Mouse (Mus musculus): ENCODE results near the gene Eci1. TPM values are rescaled to one million over a fixed set of nuclear protein-coding genes. Genes with fewer than 3 reads are reported as not detected.

Eci1 gene
- polyA plus RNA-seq, 1 experiment from 2014 or later, result 44.2 TPM

- no peaks in the 10 kb centered on the region for H3K9me3 ChIP-seq (ENCODE audit: control insufficient read depth, low read length)
- ATAC-seq (ENCODE audit: low read depth), result no peak
- no peak overlapping the region for H3K27ac ChIP-seq (ENCODE audit: low read depth, low read length)
- H3K9ac ChIP-seq (replicated peaks; ENCODE audit: low read depth, low read length), result no peak overlapping the region
- H3K27me3 ChIP-seq (ENCODE audit: control insufficient read depth, insufficient read depth, low read length), result no peaks in the 10 kb centered on the region
- 96% methylated on average over 20 of the region's 20 CpGs for WGBS
- no peak overlapping the region for H3K4me3 ChIP-seq (ENCODE audit: low read depth, low read length)
- peaks cover 6% of the 10 kb centered on the region; the same call in 1 of the 2 replicates for H3K36me3 ChIP-seq (ENCODE audit: control insufficient read depth, insufficient read depth, low read length)
- H3K4me2 ChIP-seq (ENCODE audit: low read depth, low read length), result no peak overlapping the region
- H3K4me1 ChIP-seq (ENCODE audit: control insufficient read depth, insufficient read depth, low read length), result peaks cover 12% of the 10 kb centered on the region
Observed at GRCm38 (mm10) chr17:24481027-24481815, 54.8 kb downstream of the Eci1 start.

- H3K9me3 ChIP-seq (ENCODE audit: control insufficient read depth, low read length), result no peaks in the 10 kb centered on the region
- no peaks in the 10 kb centered on the region for H3K36me3 ChIP-seq (ENCODE audit: control insufficient read depth, insufficient read depth, low read length)
- H3K27me3 ChIP-seq (ENCODE audit: control insufficient read depth, insufficient read depth, low read length), result no peaks in the 10 kb centered on the region
- H3K27ac ChIP-seq (ENCODE audit: low read depth, low read length), result no peak overlapping the region
- peaks cover 13% of the 10 kb centered on the region; the same call in 1 of the 2 replicates for H3K4me1 ChIP-seq (ENCODE audit: control insufficient read depth, insufficient read depth, low read length)
- no peak overlapping the region for H3K4me3 ChIP-seq (ENCODE audit: low read depth, low read length)
- WGBS, result 52% methylated on average over 3 of the region's 3 CpGs
- no peak overlapping the region for H3K4me2 ChIP-seq (ENCODE audit: low read depth, low read length)
- no peak overlapping the region for H3K9ac ChIP-seq (replicated peaks; ENCODE audit: low read depth, low read length)
- ATAC-seq (ENCODE audit: low read depth), result no peak
Observed at GRCm38 (mm10) chr17:24483495-24483894, 57.1 kb downstream of the Eci1 start.

GRCm38 (mm10) chr17:24485090-24485860 lies 58.8 kb downstream of the Eci1 start:
- Histone ChIP-seq H3K9me3 (ENCODE audit: control insufficient read depth, low read length) (no peaks in the 10 kb centered on the region), H3K27me3 (ENCODE audit: control insufficient read depth, insufficient read depth, low read length) (no peaks in the 10 kb centered on the region), H3K27ac (ENCODE audit: low read depth, low read length) (peak overlapping the region; percentile 80), H3K36me3 (ENCODE audit: control insufficient read depth, insufficient read depth, low read length) (no peaks in the 10 kb centered on the region), H3K4me2 (ENCODE audit: low read depth, low read length) (no peak overlapping the region), H3K4me1 (ENCODE audit: control insufficient read depth, insufficient read depth, low read length) (peaks cover 23% of the 10 kb centered on the region), H3K4me3 (ENCODE audit: low read depth, low read length) (no peak overlapping the region), H3K9ac (replicated peaks; ENCODE audit: low read depth, low read length) (peak overlapping the region; percentile 2; the same call in 1 of the 2 replicates)
- no peak for ATAC-seq (ENCODE audit: low read depth)
- WGBS, result 43% methylated on average over 11 of the region's 11 CpGs

DNA sequence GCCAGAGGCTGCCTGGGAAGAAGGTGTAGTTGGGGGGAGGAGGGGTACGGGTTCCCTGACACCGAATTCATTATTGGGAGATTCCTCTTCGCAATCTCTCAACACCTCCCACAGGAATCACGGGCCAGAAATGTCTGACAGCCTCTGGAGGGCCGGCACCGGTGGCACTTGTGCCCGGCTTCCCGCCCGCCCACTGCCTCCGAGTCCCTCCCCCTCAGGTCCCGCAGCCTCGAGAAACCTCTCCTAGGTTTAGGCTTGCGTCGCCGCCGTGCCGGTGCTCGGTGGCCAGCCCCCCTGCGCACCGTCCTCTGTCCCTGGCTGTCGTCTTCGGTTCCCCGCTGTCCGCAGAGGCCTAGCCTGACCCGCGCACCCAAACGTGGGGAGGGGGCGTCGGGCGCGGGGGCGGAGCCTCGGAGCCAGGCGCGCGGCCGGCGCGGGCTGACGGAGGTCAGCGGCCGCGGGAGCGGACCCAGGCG lies 61.8 kb downstream of the Eci1 start, which contains the start of gene Caskin1:
Gene Caskin1 (plus strand): TSS at position 416 of the 476 bp plus-strand sequence.
- under 1% methylated on average over 42 of the region's 45 CpGs for WGBS
- peak within 1 kb of the TSS; percentile 70 for H3K4me3 ChIP-seq (ENCODE audit: low read depth, low read length)
- H3K4me2 ChIP-seq (ENCODE audit: low read depth, low read length), result peak within 1 kb of the TSS; percentile 69
- peak within 1 kb of the TSS; percentile 96 for H3K27ac ChIP-seq (ENCODE audit: low read depth, low read length)
- H3K4me1 ChIP-seq (ENCODE audit: control insufficient read depth, insufficient read depth, low read length), result peaks cover 28% of the 10 kb centered on the region
- no peaks in the 10 kb centered on the region for H3K9me3 ChIP-seq (ENCODE audit: control insufficient read depth, low read length)
- no peaks in the 10 kb centered on the region for H3K27me3 ChIP-seq (ENCODE audit: control insufficient read depth, insufficient read depth, low read length)
- peak within 1 kb of the TSS; percentile 84 for H3K9ac ChIP-seq (replicated peaks; ENCODE audit: low read depth, low read length)
- ATAC-seq (ENCODE audit: low read depth), result peak; percentile 64
- H3K36me3 ChIP-seq (ENCODE audit: control insufficient read depth, insufficient read depth, low read length), result no peaks in the 10 kb centered on the region

DNA sequence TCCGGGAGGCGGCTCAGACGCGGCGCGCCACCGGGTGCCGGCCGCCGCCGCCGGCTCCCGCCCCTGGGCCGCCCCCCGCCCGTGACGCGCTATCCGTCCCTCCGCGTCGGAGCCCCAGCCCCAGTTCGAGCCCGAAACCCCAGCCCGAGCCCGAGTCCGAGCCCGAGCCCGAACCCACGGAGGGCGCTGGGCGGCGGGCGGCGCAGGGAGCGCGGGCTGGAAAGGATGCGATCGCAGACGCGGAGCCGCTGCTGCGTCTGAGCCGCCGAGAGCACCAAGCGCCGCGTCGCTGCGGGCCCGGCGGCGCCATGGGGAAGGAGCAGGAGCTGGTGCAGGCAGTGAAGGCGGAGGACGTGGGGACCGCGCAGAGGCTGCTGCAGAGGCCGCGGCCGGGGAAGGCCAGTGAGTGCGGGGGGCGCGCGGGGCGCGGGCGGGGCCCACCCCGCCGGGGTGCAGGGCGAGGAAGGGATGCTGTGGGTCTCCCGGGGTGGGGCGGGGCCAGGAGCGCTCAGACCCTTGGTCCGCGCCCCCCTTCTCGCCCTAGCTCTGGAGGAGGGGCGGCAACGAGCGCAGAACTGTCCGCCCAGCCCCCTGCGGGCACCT lies 62.3 kb downstream of the Eci1 start:
- H3K4me3 ChIP-seq (ENCODE audit: low read depth, low read length), result peak overlapping the region; percentile 70
- peak overlapping the region; percentile 84 for H3K9ac ChIP-seq (replicated peaks; ENCODE audit: low read depth, low read length)
- ATAC-seq (ENCODE audit: low read depth), result peak; percentile 81
- no peaks in the 10 kb centered on the region for H3K27me3 ChIP-seq (ENCODE audit: control insufficient read depth, insufficient read depth, low read length)
- no peaks in the 10 kb centered on the region for H3K36me3 ChIP-seq (ENCODE audit: control insufficient read depth, insufficient read depth, low read length)
- peaks cover 28% of the 10 kb centered on the region for H3K4me1 ChIP-seq (ENCODE audit: control insufficient read depth, insufficient read depth, low read length)
- H3K27ac ChIP-seq (ENCODE audit: low read depth, low read length), result peak overlapping the region; percentile 96
- peak overlapping the region; percentile 69 for H3K4me2 ChIP-seq (ENCODE audit: low read depth, low read length)
- no peaks in the 10 kb centered on the region for H3K9me3 ChIP-seq (ENCODE audit: control insufficient read depth, low read length)
- 0% methylated on average over 55 of the region's 81 CpGs for WGBS

Other genes starting within 250 kb of the Eci1 start
- 29.2 and 34.7 TPM in 2 replicates for gene Tbc1d24, start 221.1 kb upstream of the Eci1 start, polyA plus RNA-seq (2014; fragmentation: Nextera tagmentation; extraction: Ambion mirVana)
- gene Ntn3, start 217.1 kb upstream of the Eci1 start, polyA plus RNA-seq (2014; fragmentation: Nextera tagmentation; extraction: Ambion mirVana), result 5.0 and 5.3 TPM in 2 replicates
- 10.0 and 11.2 TPM in 2 replicates for gene Tedc2, start 205.8 kb upstream of the Eci1 start, polyA plus RNA-seq (2014; fragmentation: Nextera tagmentation; extraction: Ambion mirVana)
- gene Ccnf, start 175.2 kb upstream of the Eci1 start, polyA plus RNA-seq (2014; fragmentation: Nextera tagmentation; extraction: Ambion mirVana), result 7.0 and 11.1 TPM in 2 replicates
- gene Abca17, start 75.6 kb upstream of the Eci1 start, polyA plus RNA-seq (2014; fragmentation: Nextera tagmentation; extraction: Ambion mirVana), result 0.68 and 0.87 TPM in 2 replicates
- 33.0 and 37.1 TPM in 2 replicates for gene Abca3, start 74.7 kb upstream of the Eci1 start, polyA plus RNA-seq (2014; fragmentation: Nextera tagmentation; extraction: Ambion mirVana)
- gene Rnps1, start 12.1 kb upstream of the Eci1 start, polyA plus RNA-seq (2014; fragmentation: Nextera tagmentation; extraction: Ambion mirVana), result 285 and 287 TPM in 2 replicates
- 6.5 and 7.5 TPM in 2 replicates for gene Dnase1l2, start 16.5 kb downstream of the Eci1 start, polyA plus RNA-seq (2014; fragmentation: Nextera tagmentation; extraction: Ambion mirVana)
- gene E4f1, start 43.7 kb downstream of the Eci1 start, polyA plus RNA-seq (2014; fragmentation: Nextera tagmentation; extraction: Ambion mirVana), result 34.6 and 36.9 TPM in 2 replicates
- 73.3 and 75.4 TPM in 2 replicates for gene Pgp, start 43.8 kb downstream of the Eci1 start, polyA plus RNA-seq (2014; fragmentation: Nextera tagmentation; extraction: Ambion mirVana)
- 0.68 TPM in 1 of 2 replicates, not detected in the other for gene Bricd5, start 47.2 kb downstream of the Eci1 start, polyA plus RNA-seq (2014; fragmentation: Nextera tagmentation; extraction: Ambion mirVana)
- 36.2 and 38.0 TPM in 2 replicates for gene Mlst8, start 52.4 kb downstream of the Eci1 start, polyA plus RNA-seq (2014; fragmentation: Nextera tagmentation; extraction: Ambion mirVana)
- 44.9 and 52.2 TPM in 2 replicates for gene Caskin1, start 62.0 kb downstream of the Eci1 start, polyA plus RNA-seq (2014; fragmentation: Nextera tagmentation; extraction: Ambion mirVana)
- 74.2 and 76.6 TPM in 2 replicates for gene Traf7, start 101.3 kb downstream of the Eci1 start, polyA plus RNA-seq (2014; fragmentation: Nextera tagmentation; extraction: Ambion mirVana)
- gene Rab26, start 107.6 kb downstream of the Eci1 start, polyA plus RNA-seq (2014; fragmentation: Nextera tagmentation; extraction: Ambion mirVana), result 1.8 and 5.7 TPM in 2 replicates
- 30.8 and 37.5 TPM in 2 replicates for gene Pkd1, start 123.2 kb downstream of the Eci1 start, polyA plus RNA-seq (2014; fragmentation: Nextera tagmentation; extraction: Ambion mirVana)
- 74.7 and 87.7 TPM in 2 replicates for gene Tsc2, start 206.0 kb downstream of the Eci1 start, polyA plus RNA-seq (2014; fragmentation: Nextera tagmentation; extraction: Ambion mirVana)
- 6.8 and 7.3 TPM in 2 replicates for gene Nthl1, start 206.0 kb downstream of the Eci1 start, polyA plus RNA-seq (2014; fragmentation: Nextera tagmentation; extraction: Ambion mirVana)
- gene Slc9a3r2, start 223.7 kb downstream of the Eci1 start, polyA plus RNA-seq (2014; fragmentation: Nextera tagmentation; extraction: Ambion mirVana), result 49.3 and 52.6 TPM in 2 replicates
- gene Npw, start 231.8 kb downstream of the Eci1 start, polyA plus RNA-seq (2014; fragmentation: Nextera tagmentation; extraction: Ambion mirVana), result not detected in 2 replicates
- gene Zfp598, start 243.0 kb downstream of the Eci1 start, polyA plus RNA-seq (2014; fragmentation: Nextera tagmentation; extraction: Ambion mirVana), result 22.6 and 24.5 TPM in 2 replicates